Mouse (Mus musculus): ENCODE data around the gene Zfp946. TPM values are rescaled to one million over a fixed set of nuclear protein-coding genes. Genes with fewer than 3 reads are reported as not detected.

Gene Zfp946
- 0.70 and 0.91 TPM in 2 replicates for polyA plus RNA-seq (2012; rRNA removed)

GRCm38 (mm10) chr17:22423952-22424617 lies at the start of gene Zfp946:
Gene Zfp946 (plus strand): TSS chr17:22424222.
- 1% methylated on average over 29 of the region's 29 CpGs for WGBS
- peak; percentile 21 to 71 for DNase-seq (ENCODE audit: low read depth in 1 of 2, low spot score in 2 of 2)
- TF ChIP-seq CTCF (IDR thresholded peaks at IDR 0.05; ENCODE audit: extremely low read depth, insufficient read depth, insufficient read length, insufficient replicate concordance) (no peak), POLR2A (IDR thresholded peaks at IDR 0.05; ENCODE audit: low read depth, low read length) (no peak)
- Histone ChIP-seq H3K27me3 (ENCODE audit: control insufficient read depth, insufficient read depth, low read length) (0 out of 2 replicates have a peak, but pooled peaks cover 1% of the 10 kb centered on the region), H3K27ac (ENCODE audit: insufficient read depth, low read length) (no peak within 1 kb of the TSS), H3K4me1 (ENCODE audit: control insufficient read depth, insufficient read depth, insufficient read length) (no peaks in the 10 kb centered on the region; the same call in 1 of the 2 replicates), H3K36me3 (ENCODE audit: control insufficient read depth, insufficient read depth, low read length) (no peaks in the 10 kb centered on the region), H3K4me3 (ENCODE audit: extremely low read depth, insufficient read depth, insufficient read length) (peak within 1 kb of the TSS; percentile 69)

GRCm38 (mm10) chr17:22410756-22411155 lies 13.3 kb upstream of the Zfp946 start:
- no peaks in the 10 kb centered on the region for H3K4me1 ChIP-seq (ENCODE audit: control insufficient read depth, insufficient read depth, insufficient read length)
- no peak overlapping the region for H3K27ac ChIP-seq (ENCODE audit: insufficient read depth, low read length)
- TF ChIP-seq POLR2A (IDR thresholded peaks at IDR 0.05; ENCODE audit: low read depth, low read length), result no peak
- TF ChIP-seq CTCF (IDR thresholded peaks at IDR 0.05; ENCODE audit: extremely low read depth, insufficient read depth, insufficient read length, insufficient replicate concordance), result peak; percentile 37; the same call in 1 of the 2 replicates
- H3K27me3 ChIP-seq (ENCODE audit: control insufficient read depth, insufficient read depth, low read length), result no peaks in the 10 kb centered on the region
- DNase-seq (ENCODE audit: low read depth in 1 of 2, low spot score in 2 of 2), result peak; percentile 12 to 37
- 58% methylated on average over 2 of the region's 2 CpGs for WGBS
- no peak overlapping the region for H3K4me3 ChIP-seq (ENCODE audit: extremely low read depth, insufficient read depth, insufficient read length)
- H3K36me3 ChIP-seq (ENCODE audit: control insufficient read depth, insufficient read depth, low read length), result no peaks in the 10 kb centered on the region

- DNase-seq (ENCODE audit: low read depth in 1 of 2, low spot score in 2 of 2), result peak; percentile 42 to 71
- no peak for TF ChIP-seq POLR2A (IDR thresholded peaks at IDR 0.05; ENCODE audit: low read depth, low read length)
- peak; percentile 62; the same call in 1 of the 2 replicates for TF ChIP-seq CTCF (IDR thresholded peaks at IDR 0.05; ENCODE audit: extremely low read depth, insufficient read depth, insufficient read length, insufficient replicate concordance)
Observed at GRCm38 (mm10) chr17:22417510-22417909, 6.5 kb upstream of the Zfp946 start.

DNA sequence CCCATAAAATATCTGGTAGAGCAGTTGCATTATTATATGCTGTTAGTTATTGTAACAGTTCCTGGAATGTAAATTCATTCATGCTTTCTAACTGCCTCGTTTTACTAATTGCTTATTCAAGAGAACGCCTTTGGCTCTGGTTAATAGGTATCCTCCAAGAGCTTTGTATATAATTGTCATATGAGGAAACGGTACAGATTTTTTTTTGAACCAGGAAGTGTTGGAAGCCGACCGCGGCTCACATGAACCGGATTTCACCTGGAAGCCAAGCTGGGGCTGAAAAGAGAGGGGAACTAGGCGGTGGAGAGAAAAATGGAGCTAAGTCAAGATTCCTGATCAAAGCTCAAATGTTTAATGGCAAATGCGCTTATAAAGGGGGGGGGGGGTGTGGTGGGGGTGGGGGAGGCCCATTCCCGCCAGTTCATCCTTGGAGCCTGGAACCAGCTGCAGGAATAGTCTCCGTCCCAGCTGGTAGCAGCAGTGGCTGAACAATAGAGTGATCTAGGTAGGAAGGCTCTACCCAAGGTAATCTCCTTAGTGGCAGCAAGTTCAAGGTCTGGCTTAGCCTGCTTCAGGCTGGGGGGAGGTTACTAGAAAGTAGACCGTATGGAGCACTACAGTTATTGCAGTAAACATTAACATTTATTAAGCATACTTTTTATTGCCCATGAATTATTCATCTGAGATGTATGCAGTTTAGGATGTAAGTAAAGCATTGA lies 773 bp downstream of the Zfp946 start:
- Histone ChIP-seq H3K4me1 (ENCODE audit: control insufficient read depth, insufficient read depth, insufficient read length) (no peaks in the 10 kb centered on the region; the same call in 1 of the 2 replicates), H3K27ac (ENCODE audit: insufficient read depth, low read length) (no peak overlapping the region), H3K27me3 (ENCODE audit: control insufficient read depth, insufficient read depth, low read length) (0 out of 2 replicates have a peak, but pooled peaks cover 1% of the 10 kb centered on the region), H3K4me3 (ENCODE audit: extremely low read depth, insufficient read depth, insufficient read length) (peak overlapping the region; percentile 69; the same call in 1 of the 2 replicates), H3K36me3 (ENCODE audit: control insufficient read depth, insufficient read depth, low read length) (no peaks in the 10 kb centered on the region)
- 18% methylated on average over 12 of the region's 12 CpGs for WGBS
- no peak for TF ChIP-seq CTCF (IDR thresholded peaks at IDR 0.05; ENCODE audit: extremely low read depth, insufficient read depth, insufficient read length, insufficient replicate concordance)
- no peak for TF ChIP-seq POLR2A (IDR thresholded peaks at IDR 0.05; ENCODE audit: low read depth, low read length)
- no peak for DNase-seq (ENCODE audit: low read depth in 1 of 2, low spot score in 2 of 2)

More at GRCm38 (mm10) chr17:22417510-22417909, 6.5 kb upstream of the Zfp946 start:
- WGBS, result 0% methylated on average over 3 of the region's 3 CpGs
- Histone ChIP-seq H3K4me1 (ENCODE audit: control insufficient read depth, insufficient read depth, insufficient read length) (no peaks in the 10 kb centered on the region), H3K27me3 (ENCODE audit: control insufficient read depth, insufficient read depth, low read length) (0 out of 2 replicates have a peak, but pooled peaks cover 1% of the 10 kb centered on the region), H3K36me3 (ENCODE audit: control insufficient read depth, insufficient read depth, low read length) (no peaks in the 10 kb centered on the region), H3K27ac (ENCODE audit: insufficient read depth, low read length) (no peak overlapping the region), H3K4me3 (ENCODE audit: extremely low read depth, insufficient read depth, insufficient read length) (no peak overlapping the region)

DNA sequence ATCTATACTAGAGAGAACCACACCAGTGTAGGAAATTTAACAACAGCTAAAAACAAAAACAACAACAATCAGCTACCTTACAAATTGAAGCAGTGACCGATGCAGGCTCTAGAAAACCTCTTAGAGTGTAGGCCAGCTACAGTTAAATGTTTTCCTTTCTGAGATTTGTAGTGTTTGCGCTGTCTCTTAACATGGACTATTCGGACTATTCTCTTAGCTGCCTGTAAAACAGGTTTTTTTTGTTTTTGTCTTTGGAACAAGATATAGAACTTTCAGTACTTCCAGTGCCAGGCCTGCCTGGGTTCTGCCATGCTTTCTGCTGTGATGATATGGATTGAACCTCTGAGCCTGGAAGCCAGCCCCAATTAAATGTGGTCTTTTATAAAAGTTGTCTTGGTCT lies 23.7 kb downstream of the Zfp946 start:
- DNase-seq (ENCODE audit: low read depth in 1 of 2, low spot score in 2 of 2), result no peak
- Histone ChIP-seq H3K27ac (ENCODE audit: insufficient read depth, low read length) (no peak overlapping the region), H3K27me3 (ENCODE audit: control insufficient read depth, insufficient read depth, low read length) (no peaks in the 10 kb centered on the region), H3K4me3 (ENCODE audit: extremely low read depth, insufficient read depth, insufficient read length) (no peak overlapping the region), H3K4me1 (ENCODE audit: control insufficient read depth, insufficient read depth, insufficient read length) (no peaks in the 10 kb centered on the region), H3K36me3 (ENCODE audit: control insufficient read depth, insufficient read depth, low read length) (peaks cover 1% of the 10 kb centered on the region; the same call in 1 of the 2 replicates)
- TF ChIP-seq CTCF (IDR thresholded peaks at IDR 0.05; ENCODE audit: extremely low read depth, insufficient read depth, insufficient read length, insufficient replicate concordance) (no peak), POLR2A (IDR thresholded peaks at IDR 0.05; ENCODE audit: low read depth, low read length) (no peak)
- 93% methylated on average over 3 of the region's 3 CpGs for WGBS

GRCm38 (mm10) chr17:22497120-22497519 lies 73.1 kb downstream of the Zfp946 start:
- Histone ChIP-seq H3K4me3 (ENCODE audit: extremely low read depth, insufficient read depth, insufficient read length) (no peak overlapping the region), H3K27me3 (ENCODE audit: control insufficient read depth, insufficient read depth, low read length) (no peaks in the 10 kb centered on the region), H3K4me1 (ENCODE audit: control insufficient read depth, insufficient read depth, insufficient read length) (no peaks in the 10 kb centered on the region), H3K36me3 (ENCODE audit: control insufficient read depth, insufficient read depth, low read length) (no peaks in the 10 kb centered on the region), H3K27ac (ENCODE audit: insufficient read depth, low read length) (no peak overlapping the region)
- DNase-seq (ENCODE audit: low read depth in 1 of 2, low spot score in 2 of 2), result no peak
- TF ChIP-seq POLR2A (IDR thresholded peaks at IDR 0.05; ENCODE audit: low read depth, low read length) (no peak), CTCF (IDR thresholded peaks at IDR 0.05; ENCODE audit: extremely low read depth, insufficient read depth, insufficient read length, insufficient replicate concordance) (no peak)
- WGBS, result 69% methylated on average over 4 of the region's 4 CpGs

Other genes with a start within 250 kb of the Zfp946 start
- 0.12 and 0.20 TPM in 2 replicates for gene Zfp994, start 198.6 kb upstream of the Zfp946 start, polyA plus RNA-seq (2012; rRNA removed)
- 0.36 and 0.37 TPM in 2 replicates for gene CT030661.1, start 109.4 kb upstream of the Zfp946 start, polyA plus RNA-seq (2012; rRNA removed)
- gene Zfp944, start 62.8 kb upstream of the Zfp946 start, polyA plus RNA-seq (2012; rRNA removed), result 1.7 and 2.4 TPM in 2 replicates
- 0.59 and 0.63 TPM in 2 replicates for gene Zfp758, start 62.8 kb upstream of the Zfp946 start, polyA plus RNA-seq (2012; rRNA removed)
- not detected in 2 replicates for gene Vmn2r111, start 149.3 kb downstream of the Zfp946 start, polyA plus RNA-seq (2012; rRNA removed)
- not detected in 2 replicates for gene Vmn2r112, start 176.7 kb downstream of the Zfp946 start, polyA plus RNA-seq (2012; rRNA removed)

Data from spleen, adult 2 months (tissue).